16 mouse cellular contexts compared by ENCODE assay signal in the genomic region with DNA sequence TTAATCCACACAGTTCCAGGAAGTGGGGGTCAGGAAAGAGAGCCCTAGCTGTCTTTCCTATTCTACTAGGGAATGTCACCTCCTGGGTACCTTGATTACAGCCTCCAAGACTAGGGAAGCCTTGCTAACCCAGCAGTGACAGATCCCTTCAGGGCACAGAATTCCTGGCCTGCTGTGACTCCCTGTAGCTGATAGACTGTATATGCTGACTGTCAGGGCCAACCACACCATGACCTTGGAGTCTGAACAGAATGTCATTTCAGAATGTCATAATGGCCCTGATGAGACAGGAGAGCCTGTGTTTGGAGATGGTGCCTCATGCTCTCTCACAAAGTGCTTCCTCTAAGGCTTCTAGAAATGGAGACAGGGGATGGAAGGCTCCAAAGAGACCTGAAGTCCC.
"Had no signal": no experiment of that assay in that cellular context is flagged by ENCODE, and none has a peak within 500 bp of the region (broad histone marks: within the 10 kb centered on the region; RNA-seq: fewer than 3 reads in every experiment).

No protein-coding gene starts in this region.

- H3K27ac ChIP-seq: kidney, embryonic 15.5 days; limb, embryonic 12.5 days; liver, embryonic 13.5 days; lung, embryonic 15.5 days; macrophage; midbrain, embryonic 12.5 days; stomach, embryonic 15.5 days had no signal

- H3K9me3 ChIP-seq: kidney, embryonic 15.5 days; limb, embryonic 12.5 days; liver, embryonic 13.5 days; lung, embryonic 15.5 days; megakaryocyte, embryonic 14.5 days; midbrain, embryonic 12.5 days; stomach, embryonic 15.5 days had no signal

- H3K4me3 ChIP-seq: kidney, embryonic 15.5 days; limb, embryonic 12.5 days; liver, embryonic 13.5 days; lung, embryonic 15.5 days; megakaryocyte, embryonic 14.5 days; midbrain, embryonic 12.5 days; stomach, embryonic 15.5 days had no signal

- DNase-seq: kidney, postnatal 14 days; liver; liver, embryonic 13.5 days; liver, postnatal 0 days; lung, postnatal 14 days; right cerebral cortex, postnatal 14 days; thymus, adult 2 months; thymus, postnatal 25 days had no signal

- H3K9ac ChIP-seq: kidney, embryonic 15.5 days; limb, embryonic 12.5 days; liver, embryonic 13.5 days; liver, postnatal 0 days; lung, embryonic 15.5 days; midbrain, embryonic 12.5 days; stomach, embryonic 15.5 days had no signal

- H3K27me3 ChIP-seq: kidney, embryonic 15.5 days; limb, embryonic 12.5 days; liver, embryonic 13.5 days; lung, embryonic 15.5 days; midbrain, embryonic 12.5 days; stomach, embryonic 15.5 days had no signal

- H3K4me2 ChIP-seq: kidney, embryonic 15.5 days; limb, embryonic 12.5 days; liver, embryonic 13.5 days; lung, embryonic 15.5 days; midbrain, embryonic 12.5 days; stomach, embryonic 15.5 days had no signal

- H3K36me3 ChIP-seq: kidney, embryonic 15.5 days; limb, embryonic 12.5 days; liver, embryonic 13.5 days; lung, embryonic 15.5 days; midbrain, embryonic 12.5 days; stomach, embryonic 15.5 days had no signal

- ATAC-seq: liver, postnatal 0 days; midbrain, embryonic 16.5 days had no signal

- H3K4me1 ChIP-seq: liver, embryonic 13.5 days; lung, embryonic 15.5 days; midbrain, embryonic 12.5 days; stomach, embryonic 15.5 days had no signal
